Mouse (Mus musculus): ENCODE results near the gene Dnajc21. TPM values are rescaled to one million over a fixed set of nuclear protein-coding genes. Genes with fewer than 3 reads are reported as not detected.

Dnajc21 gene
- total and polyA plus RNA-seq, 3 experiments = 21.6 to 63.2 (median 27.6) TPM

- peak; percentile 29 for DNase-seq (ENCODE audit: extremely low read depth)
- Histone ChIP-seq H3K27ac (ENCODE audit: insufficient read depth, low read depth) (peak overlapping the region; percentile 49; the same call in 1 of the 2 replicates), H3K9ac (ENCODE audit: insufficient read depth, low read depth) (peak overlapping the region; percentile 86), H3K4me1 (ENCODE audit: control insufficient read depth in 1 of 2, insufficient read depth in 2 of 2) (peaks cover 0 to 47% of the 10 kb centered on the region in 2 experiments; a peak in 3 of 4 replicates), H3K27me3 (replicated peaks) (no peaks in the 10 kb centered on the region), H3K79me2 (replicated peaks; ENCODE audit: control insufficient read depth, extremely low read depth, insufficient read depth, poor library complexity, severe bottlenecking) (peaks cover 54% of the 10 kb centered on the region), H3K4me3 (replicated peaks in 1 of 3; ENCODE audit: low read depth in 2 of 3, low read length in 2 of 3, poor library complexity in 1 of 3) (peak overlapping the region; percentile 75 to 99 (median 97)), H3K9me3 (replicated peaks; ENCODE audit: low read length) (no peaks in the 10 kb centered on the region), H3K4me2 (ENCODE audit: insufficient read depth, low read depth, poor library complexity, severe bottlenecking) (peak overlapping the region; percentile 82; the same call in 1 of the 2 replicates), H3K36me3 (replicated peaks in 1 of 2; ENCODE audit: control insufficient read depth in 1 of 2, insufficient read depth in 1 of 2, low read length in 1 of 2) (peaks cover 39 to 54% of the 10 kb centered on the region in 2 experiments)
- dilution Hi-C loops (cut with MboI; ENCODE audit: extremely low pct_ligation_motif_present, extremely low pct_unique_long_range_greater_than_20kb, low sequenced_read_pairs) (no loop called here), in situ Hi-C loops (cut with MboI; ENCODE audit: low pct_ligation_motif_present, low pct_unique_long_range_greater_than_20kb, low sequenced_read_pairs) (loop anchor here (25.0 kb wide), 1 partner anchor 901 kb away; the partner anchor contains the start of gene Tars)
- TF ChIP-seq MYC (IDR thresholded peaks at IDR 0.05; ENCODE audit: low read depth, low read length) (peak; percentile 79), HCFC1 (IDR thresholded peaks at IDR 0.05; ENCODE audit: low read depth, low read length) (no peak), MAX (IDR thresholded peaks at IDR 0.05; ENCODE audit: low read length) (peak; percentile 74), ELF1 (IDR thresholded peaks at IDR 0.05; ENCODE audit: low read depth, low read length) (no peak)
These were observed 16.1 kb upstream of the Dnajc21 start for GRCm38 (mm10) chr15:10486365-10486839.

- Histone ChIP-seq H3K27me3 (replicated peaks) (no peaks in the 10 kb centered on the region), H3K4me1 (ENCODE audit: control insufficient read depth in 1 of 2, insufficient read depth in 2 of 2) (peaks cover 0 to 45% of the 10 kb centered on the region in 2 experiments; a peak in 3 of 4 replicates), H3K27ac (ENCODE audit: insufficient read depth, low read depth) (peak within 1 kb of the TSS; percentile 49), H3K4me3 (replicated peaks in 1 of 3; ENCODE audit: low read depth in 2 of 3, low read length in 2 of 3, poor library complexity in 1 of 3) (peak within 1 kb of the TSS; percentile 97 to 100 (median 99)), H3K4me2 (ENCODE audit: insufficient read depth, low read depth, poor library complexity, severe bottlenecking) (peak within 1 kb of the TSS; percentile 99), H3K9me3 (replicated peaks; ENCODE audit: low read length) (no peaks in the 10 kb centered on the region), H3K9ac (ENCODE audit: insufficient read depth, low read depth) (peak within 1 kb of the TSS; percentile 98), H3K36me3 (replicated peaks in 1 of 2; ENCODE audit: control insufficient read depth in 1 of 2, insufficient read depth in 1 of 2, low read length in 1 of 2) (peaks cover 39 to 54% of the 10 kb centered on the region in 2 experiments), H3K79me2 (replicated peaks; ENCODE audit: control insufficient read depth, extremely low read depth, insufficient read depth, poor library complexity, severe bottlenecking) (peaks cover 56% of the 10 kb centered on the region)
- dilution Hi-C loops (cut with MboI; ENCODE audit: extremely low pct_ligation_motif_present, extremely low pct_unique_long_range_greater_than_20kb, low sequenced_read_pairs) (no loop called here), in situ Hi-C loops (cut with MboI; ENCODE audit: low pct_ligation_motif_present, low pct_unique_long_range_greater_than_20kb, low sequenced_read_pairs) (loop anchor here (25.0 kb wide), 1 partner anchor 902 kb away; the partner anchor contains the start of gene Tars)
- peak; percentile 95 for DNase-seq (ENCODE audit: extremely low read depth)
- TF ChIP-seq MEF2A (IDR thresholded peaks at IDR 0.05; ENCODE audit: borderline replicate concordance, low read depth, low read length) (peak; percentile 68), IRF4 (IDR thresholded peaks at IDR 0.05; ENCODE audit: low read depth, low read length) (no peak), CHD1 (IDR thresholded peaks at IDR 0.05; ENCODE audit: low read depth, low read length) (no peak), MAX (IDR thresholded peaks at IDR 0.05; ENCODE audit: low read length) (peak; percentile 87), USF2 (conservative IDR thresholded peaks at IDR 0.05; ENCODE audit: low read depth, low read length) (no peak), ELF1 (IDR thresholded peaks at IDR 0.05; ENCODE audit: low read depth, low read length) (peak; percentile 96), RAD21 (IDR thresholded peaks at IDR 0.05; ENCODE audit: low read depth, low read length) (no peak), ZNF384 (IDR thresholded peaks at IDR 0.05; ENCODE audit: low read depth, low read length) (no peak), ZMIZ1 (IDR thresholded peaks at IDR 0.05; ENCODE audit: low read depth, low read length) (peak; percentile 82), GABPA (IDR thresholded peaks at IDR 0.05; ENCODE audit: insufficient replicate concordance, low read depth, low read length) (peak; percentile 78), SIN3A (IDR thresholded peaks at IDR 0.05; ENCODE audit: low read length) (peak; percentile 92), JUND (conservative IDR thresholded peaks at IDR 0.05; ENCODE audit: low read depth, low read length) (no peak), E2F4 (IDR thresholded peaks at IDR 0.05; ENCODE audit: insufficient replicate concordance, low read depth, low read length) (no peak), BHLHE40 (IDR thresholded peaks at IDR 0.05; ENCODE audit: low read depth, low read length) (peak; percentile 12; the same call in 1 of the 2 replicates), ZKSCAN1 (IDR thresholded peaks at IDR 0.05; ENCODE audit: borderline replicate concordance, low read depth, low read length) (no peak), CHD2 (IDR thresholded peaks at IDR 0.05; ENCODE audit: low read length) (no peak; the same call in 1 of the 2 replicates), SMC3 (IDR thresholded peaks at IDR 0.05; ENCODE audit: low read depth, low read length) (no peak), KAT2A (IDR thresholded peaks at IDR 0.05; ENCODE audit: insufficient replicate concordance, low read length) (peak; percentile 90; the same call in 1 of the 2 replicates), HCFC1 (IDR thresholded peaks at IDR 0.05; ENCODE audit: low read depth, low read length) (peak; percentile 94), TCF12 (IDR thresholded peaks at IDR 0.05; ENCODE audit: low read depth, low read length) (peak; percentile 97), TBP (conservative IDR thresholded peaks at IDR 0.05; ENCODE audit: low read depth, low read length) (peak; percentile 72; the same call in 1 of the 2 replicates), POLR2A (IDR thresholded peaks at IDR 0.05; ENCODE audit: low read depth, low read length) (peak; percentile 88), MYC (IDR thresholded peaks at IDR 0.05; ENCODE audit: low read depth, low read length) (peak; percentile 92), USF1 (IDR thresholded peaks at IDR 0.05; ENCODE audit: low read depth, low read length) (no peak), MAFK (IDR thresholded peaks at IDR 0.05; ENCODE audit: insufficient replicate concordance, low read length) (no peak), RCOR1 (conservative IDR thresholded peaks at IDR 0.05; ENCODE audit: low read depth, low read length) (no peak), MXI1 (IDR thresholded peaks at IDR 0.05; ENCODE audit: low read depth, low read length) (peak; percentile 95), EP300 (IDR thresholded peaks at IDR 0.05; ENCODE audit: low read length) (no peak), POLR2AphosphoS2 (IDR thresholded peaks at IDR 0.05; ENCODE audit: low read depth, low read length) (peak; percentile 64; the same call in 1 of the 2 replicates)
These were observed 15.4 kb upstream of the Dnajc21 start, which contains the start of the genes Brix1 and Rad1 for GRCm38 (mm10) chr15:10485484-10486364. Gene Brix1, minus strand, starts transcription at chr15:10485947. Gene Rad1, plus strand, starts transcription at chr15:10486018.
